In genomic region chr19:18630221-18631119, GRCm38 (mm10) we compare ENCODE assay signal across 8 mouse cellular contexts. TPM values are rescaled to one million over a fixed set of nuclear protein-coding genes. Genes with fewer than 3 reads are reported as not detected.
DNase-seq lines count a peak whose midpoint lies in the region; ATAC-seq and TF ChIP-seq lines count a peak whose summit lies in the region.

No protein-coding gene starts in this region.

- peaks cover 8% of the 10 kb centered on the region for H3K4me1 ChIP-seq in testis, adult 2 months (ENCODE audit: control insufficient read depth, insufficient read depth, low read length)
- H3K4me1 ChIP-seq in embryonic facial prominence, embryonic 11.5 days (ENCODE audit: control insufficient read depth, insufficient read depth, low read length), result no peaks in the 10 kb centered on the region
- H3K4me1 ChIP-seq in limb, embryonic 13.5 days, result peaks cover 25% of the 10 kb centered on the region
- peaks cover 9% of the 10 kb centered on the region for H3K4me1 ChIP-seq in midbrain, embryonic 16.5 days (ENCODE audit: control insufficient read depth, insufficient read depth, low read length)

- peak overlapping the region; percentile 97 for H3K4me3 ChIP-seq in testis, adult 2 months (ENCODE audit: control insufficient read depth, low read depth, low read length)
- peak overlapping the region; percentile 74 for H3K4me3 ChIP-seq in embryonic facial prominence, embryonic 11.5 days (ENCODE audit: low read depth, low read length)
- peak overlapping the region; percentile 83 for H3K4me3 ChIP-seq in limb, embryonic 13.5 days
- peak overlapping the region; percentile 84 for H3K4me3 ChIP-seq in midbrain, embryonic 16.5 days (ENCODE audit: low read depth, low read length)

- ATAC-seq in embryonic facial prominence, embryonic 11.5 days (replicated peaks; ENCODE audit: insufficient number of reproducible peaks, low FRiP score, low TSS enrichment, low read depth), result no peak
- ATAC-seq in hematopoietic stem cell, adult 5-6 weeks (replicated peaks in 1 of 2; ENCODE audit: insufficient read depth in 1 of 2, low FRiP score in 2 of 2, low TSS enrichment in 1 of 2, low read depth in 1 of 2, poor library complexity in 2 of 2, severe bottlenecking in 2 of 2), result peak; percentile 30 to 43; a peak in 3 of 4 replicates
- no peak for ATAC-seq in limb, embryonic 13.5 days (ENCODE audit: low FRiP score, low read depth)
- ATAC-seq in midbrain, embryonic 16.5 days, result no peak

- 8% methylated on average over 17 of the region's 17 CpGs for WGBS in embryonic facial prominence, embryonic 11.5 days
- 6% methylated on average over 17 of the region's 17 CpGs for WGBS in limb, embryonic 13.5 days
- 8% methylated on average over 17 of the region's 17 CpGs for WGBS in midbrain, embryonic 16.5 days

- H3K36me3 ChIP-seq in testis, adult 2 months (ENCODE audit: control insufficient read depth, insufficient read depth, low read length), result no peaks in the 10 kb centered on the region
- H3K36me3 ChIP-seq in embryonic facial prominence, embryonic 11.5 days (replicated peaks; ENCODE audit: control insufficient read depth, insufficient read depth, low read depth, low read length), result no peaks in the 10 kb centered on the region
- H3K36me3 ChIP-seq in limb, embryonic 13.5 days, result no peaks in the 10 kb centered on the region
- no peaks in the 10 kb centered on the region for H3K36me3 ChIP-seq in midbrain, embryonic 16.5 days (ENCODE audit: control insufficient read depth, insufficient read depth, low read length)

- no peak for DNase-seq in testis, postnatal 14 days (ENCODE audit: low spot score)
- peak; percentile 53 for DNase-seq in embryonic facial prominence, embryonic 11.5 days (ENCODE audit: low spot score)
- no peak for DNase-seq in B cell, adult 2 months
- no peak for DNase-seq in left cerebral cortex, postnatal 25 days (ENCODE audit: low spot score in 2 of 2)

- no peak overlapping the region; the same call in 1 of the 2 replicates for H3K27ac ChIP-seq in testis, adult 2 months (ENCODE audit: control insufficient read depth, insufficient read depth, low read depth, low read length)
- no peak overlapping the region for H3K27ac ChIP-seq in embryonic facial prominence, embryonic 11.5 days (replicated peaks; ENCODE audit: low read depth, low read length)
- H3K27ac ChIP-seq in limb, embryonic 13.5 days, result no peak overlapping the region
- H3K27ac ChIP-seq in midbrain, embryonic 16.5 days (ENCODE audit: low read length), result no peak overlapping the region

- H3K4me2 ChIP-seq in embryonic facial prominence, embryonic 11.5 days (ENCODE audit: low read depth, low read length), result peak overlapping the region; percentile 92
- H3K4me2 ChIP-seq in limb, embryonic 13.5 days (replicated peaks), result peak overlapping the region; percentile 80
- peak overlapping the region; percentile 99 for H3K4me2 ChIP-seq in midbrain, embryonic 16.5 days (ENCODE audit: low read length)

- intact Hi-C loops in left cerebral cortex, postnatal 25 days (cut with DNase I), result loop anchor here (2.0 kb wide), 2 partner anchors 40 to 82 kb away; partner anchors contain the start of genes Carnmt1 and D030056L22Rik

- peak overlapping the region; percentile 73 for H3K9ac ChIP-seq in embryonic facial prominence, embryonic 11.5 days (replicated peaks; ENCODE audit: low read length)
- H3K9ac ChIP-seq in limb, embryonic 13.5 days, result peak overlapping the region; percentile 81
- H3K9ac ChIP-seq in midbrain, embryonic 16.5 days (ENCODE audit: low read depth, low read length), result peak overlapping the region; percentile 73

- no peaks in the 10 kb centered on the region for H3K9me3 ChIP-seq in embryonic facial prominence, embryonic 11.5 days (replicated peaks; ENCODE audit: control insufficient read depth, low read length)
- H3K9me3 ChIP-seq in limb, embryonic 13.5 days, result no peaks in the 10 kb centered on the region
- no peaks in the 10 kb centered on the region for H3K9me3 ChIP-seq in midbrain, embryonic 16.5 days (replicated peaks; ENCODE audit: control insufficient read depth, low read length, poor library complexity, severe bottlenecking)

- no peaks in the 10 kb centered on the region for H3K27me3 ChIP-seq in testis, adult 2 months (ENCODE audit: control insufficient read depth, insufficient read depth, low read length)
- no peaks in the 10 kb centered on the region for H3K27me3 ChIP-seq in embryonic facial prominence, embryonic 11.5 days (ENCODE audit: control insufficient read depth, insufficient read depth, low read length)
- no peaks in the 10 kb centered on the region for H3K27me3 ChIP-seq in limb, embryonic 13.5 days
- H3K27me3 ChIP-seq in midbrain, embryonic 16.5 days (ENCODE audit: control insufficient read depth, insufficient read depth, low read depth, low read length), result no peaks in the 10 kb centered on the region

- TF ChIP-seq POLR2A in testis, adult 2 months (IDR thresholded peaks at IDR 0.05; ENCODE audit: control insufficient read depth, low read depth, low read length), result no peak

- no peak for TF ChIP-seq CTCF in testis, adult 2 months (IDR thresholded peaks at IDR 0.05; ENCODE audit: control insufficient read depth, insufficient read depth, insufficient replicate concordance, low read depth, low read length)

RNA-seq across cellular contexts. Expression of gene Ostf1, which starts 1.2 kb away (rescaled TPM):
- polyA plus RNA-seq in testis, adult 2 months (2012; rRNA removed), result 5.3 and 6.2 TPM in 2 replicates
- polyA plus RNA-seq in embryonic facial prominence, embryonic 11.5 days (2014; fragmentation: Nextera tagmentation; extraction: Ambion mirVana), result 40.9 and 49.8 TPM in 2 replicates
- 105 and 142 TPM in 2 replicates for total RNA-seq in hematopoietic stem cell, adult 5-6 weeks (2017)
- polyA plus RNA-seq in limb, embryonic 13.5 days (2015; fragmentation: Nextera tagmentation; extraction: Ambion mirVana), result 60.8 and 65.3 TPM in 2 replicates
- 32.1 and 32.2 TPM in 2 replicates for polyA plus RNA-seq in midbrain, embryonic 16.5 days (2015; fragmentation: Nextera tagmentation; extraction: Ambion mirVana)
- total RNA-seq in left cerebral cortex, postnatal 25 days (2021), result 10 to 100 TPM; 16.2 to 16.8 TPM

RNA-seq across cellular contexts. Expression of gene Nmrk1, which starts 1.3 kb away (rescaled TPM):
- 7.3 and 7.6 TPM in 2 replicates for polyA plus RNA-seq in testis, adult 2 months (2012; rRNA removed)
- 5.1 and 8.0 TPM in 2 replicates for polyA plus RNA-seq in embryonic facial prominence, embryonic 11.5 days (2014; fragmentation: Nextera tagmentation; extraction: Ambion mirVana)
- total RNA-seq in hematopoietic stem cell, adult 5-6 weeks (2017), result 6.4 and 13.1 TPM in 2 replicates
- 17.7 and 24.6 TPM in 2 replicates for polyA plus RNA-seq in limb, embryonic 13.5 days (2015; fragmentation: Nextera tagmentation; extraction: Ambion mirVana)
- polyA plus RNA-seq in midbrain, embryonic 16.5 days (2015; fragmentation: Nextera tagmentation; extraction: Ambion mirVana), result 6.2 and 6.7 TPM in 2 replicates
- 1 to 10 TPM; 3.6 TPM for total RNA-seq in left cerebral cortex, postnatal 25 days (2021)

RNA-seq across cellular contexts. Expression of gene Carnmt1, which starts 40.1 kb away (rescaled TPM):
- polyA plus RNA-seq in testis, adult 2 months (2012; rRNA removed), result 10.1 and 11.6 TPM in 2 replicates
- polyA plus RNA-seq in embryonic facial prominence, embryonic 11.5 days (2014; fragmentation: Nextera tagmentation; extraction: Ambion mirVana), result 36.4 and 37.1 TPM in 2 replicates
- total RNA-seq in hematopoietic stem cell, adult 5-6 weeks (2017), result 18.9 and 32.6 TPM in 2 replicates
- polyA plus RNA-seq in limb, embryonic 13.5 days (2015; fragmentation: Nextera tagmentation; extraction: Ambion mirVana), result 28.5 and 30.0 TPM in 2 replicates
- 10.1 and 10.7 TPM in 2 replicates for polyA plus RNA-seq in midbrain, embryonic 16.5 days (2015; fragmentation: Nextera tagmentation; extraction: Ambion mirVana)
- total RNA-seq in left cerebral cortex, postnatal 25 days (2021), result 10 to 100 TPM; 11.1 to 11.6 TPM

Comparison
In these comparisons a context has a peak if more than half of its experiments do, and no peak if none do; other contexts are left out.
1. ATAC-seq: peak in hematopoietic stem cell, adult 5-6 weeks (2 of 2); none in embryonic facial prominence, embryonic 11.5 days (single experiment), limb, embryonic 13.5 days (single experiment) and midbrain, embryonic 16.5 days (single experiment).
2. Peak in every context shown above with its lines, with median percentiles within 50 percentile points of each other: H3K4me3 ChIP-seq, H3K4me2 ChIP-seq and H3K9ac ChIP-seq.